Mouse (Mus musculus) G1E-ER4 (cell line): ENCODE data around the gene Gm20219. TPM values are rescaled to one million over a fixed set of nuclear protein-coding genes. Genes with fewer than 3 reads are reported as not detected.

Source experiments
- GATA1 ChIP-seq: IDR thresholded peaks from one replicate; pipeline ENCODE4 v1.8.0; 2012; ENCODE audit warnings: low read length, inconsistent platforms
- polyA plus RNA-seq: library from polyadenylated mRNA; stranded (reverse); fragments of >175 nt; gene quantifications from 2 replicates; pipeline ENCODE4 v1.2.3, GENCODE M21; 2012

Gene Gm20219
- polyA plus RNA-seq, 1 experiment = 1.0 TPM

DNA sequence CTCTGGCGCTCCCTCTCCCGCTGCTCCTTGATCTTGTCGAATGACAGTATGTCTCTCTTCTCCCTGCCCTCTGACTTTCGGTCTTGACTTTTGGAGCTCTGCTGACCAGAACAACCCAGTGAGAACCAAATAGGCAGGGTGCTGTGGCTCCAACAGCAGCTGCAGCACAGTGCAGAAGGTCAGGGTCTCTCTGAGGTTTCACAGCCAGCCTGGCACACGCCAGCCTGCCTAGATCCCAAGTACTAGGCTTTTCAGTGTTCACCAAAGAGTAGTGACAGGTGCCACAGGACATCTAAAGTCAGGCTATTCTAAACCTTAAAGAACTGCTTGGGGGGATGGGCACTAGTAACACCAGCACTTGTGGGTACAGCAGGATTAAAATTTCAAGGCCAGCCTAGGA is 12.7 kb upstream of the Gm20219 start:
- no peak for TF ChIP-seq GATA1

DNA sequence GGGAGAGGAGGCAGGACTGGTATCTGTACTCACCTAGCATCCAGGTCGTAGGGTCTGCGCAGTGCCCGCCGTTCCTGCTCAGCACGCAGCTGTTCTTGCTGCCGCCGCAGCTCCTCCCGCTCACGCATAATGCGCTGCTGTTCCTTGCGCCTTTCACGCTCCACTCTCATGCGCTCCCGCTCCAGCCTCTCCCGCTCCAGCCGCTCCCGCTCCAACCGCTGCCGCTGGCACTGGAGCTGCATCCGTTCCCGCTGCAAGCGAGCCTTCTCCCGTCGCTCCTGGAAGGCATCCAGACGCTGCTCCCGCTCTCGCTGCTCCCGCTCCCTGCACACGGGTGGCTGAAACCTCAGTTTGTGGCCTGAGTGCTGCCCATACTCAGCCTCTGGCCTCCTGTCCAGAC is 12.1 kb upstream of the Gm20219 start:
- no peak for TF ChIP-seq GATA1

DNA sequence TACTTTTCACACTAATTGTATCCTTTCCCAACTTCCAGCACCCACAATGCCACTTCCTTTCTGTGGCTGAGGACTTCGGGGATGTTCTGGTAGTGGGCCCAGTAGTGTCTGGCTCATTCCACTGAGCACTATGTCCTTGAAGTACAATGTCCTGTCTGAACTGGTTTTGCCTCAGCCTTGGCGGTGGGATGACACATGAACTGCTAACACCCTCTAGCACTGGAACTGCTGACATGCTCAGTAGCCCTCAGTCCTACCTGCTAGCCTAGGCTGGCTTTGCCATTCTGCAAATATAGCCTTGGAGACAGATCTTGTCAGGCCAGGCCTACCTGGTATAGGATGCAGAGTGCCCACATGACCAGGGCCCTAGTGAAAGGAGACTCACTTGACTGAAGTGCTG is 7.7 kb upstream of the Gm20219 start:
- TF ChIP-seq GATA1 = no peak

DNA sequence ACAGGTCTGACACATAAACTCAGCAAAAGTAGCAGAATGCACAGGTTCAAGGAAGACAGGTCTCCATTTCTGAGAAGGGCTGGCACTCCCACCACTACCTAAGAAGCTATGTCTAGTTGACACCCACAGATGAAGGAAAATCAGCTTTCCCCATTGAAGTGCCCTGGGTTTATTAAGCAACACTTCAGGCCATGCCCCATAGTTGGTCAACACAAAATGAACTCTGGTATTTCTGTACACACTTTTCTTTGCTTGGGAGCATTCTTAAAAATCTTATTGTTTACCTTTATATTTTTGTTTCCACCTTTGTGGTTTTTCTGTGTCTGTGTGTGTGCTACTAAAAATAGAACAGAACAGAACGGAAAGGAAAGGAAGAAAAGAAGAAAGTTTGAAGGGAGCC is 5.9 kb upstream of the Gm20219 start:
- no peak for TF ChIP-seq GATA1

DNA sequence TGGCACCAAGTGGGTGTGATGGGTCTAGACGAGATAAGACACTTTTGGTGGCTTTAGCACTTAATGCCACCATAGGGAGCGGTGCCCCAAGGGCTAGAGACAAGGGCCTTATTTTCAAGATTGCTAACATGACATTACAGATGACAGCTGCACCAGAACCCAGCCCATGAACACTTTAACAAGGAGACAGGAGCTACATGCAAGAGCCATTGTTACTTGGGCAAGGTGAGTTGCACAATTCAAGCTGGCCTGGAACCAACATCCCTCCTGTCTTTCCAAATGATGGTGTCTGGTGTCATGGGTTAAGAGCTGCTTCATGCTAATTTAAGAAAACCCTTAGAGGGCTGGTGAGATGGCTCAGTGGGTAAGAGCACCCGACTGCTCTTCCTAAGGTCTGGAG is 5.2 kb upstream of the Gm20219 start:
- TF ChIP-seq GATA1 = no peak

DNA sequence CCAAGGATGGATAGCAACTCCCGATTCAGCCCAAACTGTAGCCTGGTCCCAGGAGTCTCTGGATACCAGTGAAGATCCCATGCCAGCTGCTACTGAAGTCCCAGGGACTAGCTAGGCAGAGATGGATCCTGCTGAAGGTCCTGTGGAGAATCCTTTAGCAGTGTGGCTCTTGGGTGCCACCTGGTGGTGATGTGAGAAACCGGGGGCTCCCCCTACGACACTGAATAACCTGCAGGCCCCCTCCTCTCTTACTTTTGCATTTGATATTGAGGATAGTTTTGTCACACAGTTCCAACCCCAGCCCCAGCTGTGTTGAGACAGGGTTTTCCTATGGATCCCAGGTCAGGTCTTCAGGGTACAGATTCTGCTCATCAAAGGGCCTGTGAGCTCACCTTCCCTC is 4.3 kb upstream of the Gm20219 start:
- no peak for TF ChIP-seq GATA1

DNA sequence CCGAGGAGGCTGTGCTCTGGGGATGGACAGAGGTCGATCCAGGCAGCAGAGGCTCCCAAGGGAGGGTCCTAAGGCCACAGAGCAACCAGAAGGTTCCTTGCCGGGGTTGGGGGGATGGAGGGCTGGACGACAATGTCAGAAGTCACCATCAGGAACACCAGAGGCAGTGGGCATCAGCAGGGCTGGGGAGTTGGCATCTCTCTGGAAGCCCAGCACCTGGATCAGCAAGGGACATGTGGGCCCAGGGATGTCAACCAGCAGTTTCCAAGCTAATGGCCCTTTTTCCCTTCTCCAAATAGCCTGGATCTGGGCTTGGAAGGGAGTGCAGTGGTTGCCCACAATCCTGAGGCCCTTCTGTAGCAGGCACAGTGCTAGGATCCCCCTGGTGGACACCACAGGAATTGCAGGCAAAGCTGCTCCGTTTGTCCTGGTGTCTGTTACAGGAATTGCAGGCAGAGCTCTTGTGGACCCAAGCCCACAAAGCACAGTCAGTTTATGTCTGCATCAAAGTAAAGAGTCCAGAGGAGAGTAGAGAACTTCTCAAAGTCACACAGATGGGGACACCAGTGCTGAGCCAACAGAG is 1.3 kb downstream of the Gm20219 start:
- TF ChIP-seq GATA1 = no peak

DNA sequence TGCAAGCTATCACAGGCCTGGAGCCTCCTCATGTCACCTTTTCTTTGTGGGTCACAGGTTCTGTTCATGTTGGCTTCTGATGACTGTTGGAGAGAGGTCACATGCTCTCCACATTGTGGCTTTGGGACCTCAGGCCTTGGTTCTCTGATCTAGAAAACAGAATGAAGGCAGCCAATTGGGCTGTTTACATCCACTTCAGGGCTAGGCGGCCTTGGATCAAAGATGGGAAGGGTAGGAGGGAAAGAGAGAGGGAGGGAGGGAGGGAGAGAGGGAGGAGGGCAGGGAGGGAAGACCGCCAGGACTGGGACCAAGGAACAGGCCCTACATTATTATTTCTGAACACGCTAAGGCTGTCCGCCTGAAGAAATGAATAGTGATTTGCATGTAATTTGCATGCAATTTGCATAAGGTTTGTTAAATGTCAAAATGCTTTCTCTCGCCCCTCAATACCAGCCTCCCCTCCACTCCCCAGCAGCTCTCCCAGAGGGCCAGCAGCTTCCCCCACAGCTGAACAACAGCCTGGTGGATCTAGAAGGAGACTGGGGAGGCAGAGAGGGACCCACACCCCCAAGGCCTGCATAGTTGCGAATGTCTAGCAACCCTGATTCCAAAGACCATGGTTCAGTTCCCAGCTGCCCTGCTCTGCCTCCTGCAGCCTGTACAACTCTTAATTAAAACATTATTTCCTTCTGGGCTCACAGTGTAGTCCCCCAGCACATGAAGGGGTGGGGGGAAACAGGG is 2.2 kb downstream of the Gm20219 start:
- TF ChIP-seq GATA1 = no peak

DNA sequence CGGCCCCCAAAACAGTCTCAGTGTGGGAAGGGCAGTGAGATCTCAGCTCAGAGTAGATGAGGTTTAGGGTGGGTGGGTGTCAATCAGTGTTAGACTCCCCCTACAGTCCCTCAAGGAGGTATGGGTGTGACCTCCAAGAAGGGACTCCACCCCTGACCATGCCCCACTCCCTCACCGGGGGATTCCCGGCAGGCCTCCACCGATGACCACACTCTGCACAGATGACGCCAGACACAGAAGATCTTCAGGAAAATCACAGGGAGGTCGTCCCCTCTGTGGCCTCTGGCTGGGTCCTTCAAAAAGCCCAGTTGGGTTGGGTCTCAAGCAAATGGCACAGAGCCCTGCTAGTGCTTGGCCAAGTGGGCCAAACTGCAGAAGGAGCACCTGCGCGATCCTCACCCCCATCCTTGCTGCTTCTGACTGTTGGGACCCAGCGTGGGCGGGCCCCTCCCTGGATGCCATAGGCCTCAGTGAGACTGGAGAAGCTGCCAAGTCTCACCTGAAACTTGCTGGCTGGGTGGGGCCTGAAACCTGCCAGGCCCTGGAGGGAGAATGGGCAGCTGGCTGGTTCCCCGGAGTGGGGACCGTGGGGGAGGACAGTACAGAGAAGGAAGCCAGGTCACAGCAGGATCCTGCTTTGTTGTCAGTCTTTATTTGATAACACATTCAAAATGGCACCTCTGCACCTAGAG is 3.3 kb downstream of the Gm20219 start:
- no peak for TF ChIP-seq GATA1

DNA sequence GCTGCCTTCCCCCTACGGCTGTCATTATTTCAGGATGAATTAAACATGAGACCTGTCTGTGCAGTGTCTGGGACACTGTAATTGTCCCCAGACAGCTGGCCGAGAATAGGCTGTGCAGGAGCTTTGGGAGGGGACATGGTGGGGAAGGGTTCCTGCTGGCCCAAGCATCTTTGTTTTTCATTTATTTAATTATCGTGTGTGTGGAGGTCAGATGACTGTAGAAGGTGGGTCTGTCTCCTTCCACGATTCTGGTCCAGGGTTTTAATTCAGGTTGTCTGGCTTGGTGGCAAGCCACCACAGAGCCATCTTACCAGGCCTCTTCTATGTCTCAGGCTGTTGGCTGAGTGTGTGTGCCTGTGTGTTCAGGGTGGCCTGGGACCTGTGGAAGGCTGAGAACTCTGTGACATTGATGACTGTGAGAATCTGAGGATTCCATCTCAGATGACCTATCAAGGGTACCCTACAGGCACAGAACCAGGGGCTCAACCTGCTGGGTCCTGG is 5.5 kb downstream of the Gm20219 start:
- no peak for TF ChIP-seq GATA1

DNA sequence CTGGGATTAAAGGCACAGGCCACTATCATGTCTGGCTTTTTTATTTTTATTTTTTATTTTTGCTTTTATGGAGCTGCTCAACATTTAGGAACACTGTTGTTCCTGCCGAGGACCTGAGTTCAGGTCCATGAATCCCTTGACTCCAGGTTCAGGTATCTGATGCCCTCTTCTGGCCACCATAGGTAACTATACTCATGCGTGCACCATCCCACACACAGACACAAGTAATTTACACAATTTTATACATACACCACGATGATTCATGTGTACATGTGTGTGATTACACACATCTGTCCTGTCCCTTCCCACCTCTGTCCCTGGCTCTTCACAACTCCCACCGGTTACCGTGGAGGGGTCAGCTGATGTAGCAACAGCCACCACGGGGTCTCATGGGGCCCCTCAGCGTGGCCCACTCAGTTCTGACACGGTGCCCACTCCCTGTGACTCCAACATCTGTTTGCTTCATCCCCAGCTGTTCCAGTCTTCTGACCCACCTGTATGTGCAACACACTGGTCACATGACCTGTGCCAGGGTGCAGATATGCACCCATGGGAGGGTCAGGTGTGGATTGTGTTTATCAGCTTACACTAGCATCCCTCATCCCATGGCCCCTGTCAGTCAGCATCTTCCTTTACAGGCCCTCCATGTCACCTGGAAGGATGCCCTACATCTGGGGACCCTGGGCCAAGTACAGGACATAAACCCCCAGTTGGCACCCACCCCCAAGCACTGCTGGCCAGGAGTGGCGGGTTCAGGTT is 6.2 kb downstream of the Gm20219 start:
- no peak for TF ChIP-seq GATA1

DNA sequence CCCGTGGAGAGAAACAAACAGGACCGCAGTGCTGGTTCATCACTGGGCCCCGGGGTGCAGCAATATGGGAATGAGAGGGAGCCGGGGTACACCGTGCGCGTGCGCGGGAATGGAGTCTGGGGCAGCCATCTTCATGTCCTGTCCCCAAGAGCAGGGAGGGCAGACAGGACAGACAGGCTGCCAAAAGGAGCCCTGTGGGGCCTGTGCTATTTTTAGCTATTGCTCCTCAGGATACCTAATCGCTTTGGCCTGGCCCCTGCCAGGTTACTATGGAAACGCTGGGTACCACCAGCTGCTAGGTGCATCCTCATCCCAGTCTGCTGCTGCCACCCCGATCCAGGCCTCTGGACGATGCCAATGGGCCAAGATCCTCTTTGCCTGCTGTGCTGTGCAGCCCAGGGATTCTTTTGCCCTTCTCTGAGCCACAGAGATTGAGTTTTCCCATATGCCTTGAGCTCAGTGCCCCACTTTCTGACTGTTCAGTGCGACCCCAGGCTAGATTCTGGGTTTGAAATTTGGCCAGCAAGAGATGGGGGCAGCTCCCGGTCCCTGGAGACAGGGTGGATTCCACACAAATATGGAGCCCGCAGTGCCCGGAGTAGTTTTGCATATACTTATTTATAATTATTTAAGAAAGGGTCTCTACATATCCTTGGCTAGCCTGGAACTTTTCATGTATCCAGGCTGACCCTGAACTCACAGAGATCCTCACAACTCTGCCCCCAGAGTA is 6.9 kb downstream of the Gm20219 start:
- TF ChIP-seq GATA1 = no peak

DNA sequence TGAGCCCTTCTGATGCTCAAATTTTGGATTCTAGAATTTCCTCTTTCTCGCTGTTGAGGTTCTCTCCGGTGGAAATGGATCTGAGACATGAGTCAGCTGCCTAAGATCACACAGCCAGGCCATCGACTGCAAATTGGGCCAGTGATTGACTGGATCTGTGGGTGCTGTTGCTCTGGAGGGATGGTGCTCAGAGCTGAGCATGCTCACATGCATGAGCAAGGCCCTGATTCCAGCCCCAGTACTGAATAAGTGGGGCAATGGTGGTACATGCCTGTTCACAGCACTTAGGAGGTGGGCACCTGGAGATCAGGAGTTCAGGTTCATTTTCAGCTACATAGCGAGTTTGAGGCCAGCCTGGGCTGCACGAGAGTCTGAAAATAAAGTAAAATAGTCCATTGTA is 7.6 kb downstream of the Gm20219 start:
- no peak for TF ChIP-seq GATA1

DNA sequence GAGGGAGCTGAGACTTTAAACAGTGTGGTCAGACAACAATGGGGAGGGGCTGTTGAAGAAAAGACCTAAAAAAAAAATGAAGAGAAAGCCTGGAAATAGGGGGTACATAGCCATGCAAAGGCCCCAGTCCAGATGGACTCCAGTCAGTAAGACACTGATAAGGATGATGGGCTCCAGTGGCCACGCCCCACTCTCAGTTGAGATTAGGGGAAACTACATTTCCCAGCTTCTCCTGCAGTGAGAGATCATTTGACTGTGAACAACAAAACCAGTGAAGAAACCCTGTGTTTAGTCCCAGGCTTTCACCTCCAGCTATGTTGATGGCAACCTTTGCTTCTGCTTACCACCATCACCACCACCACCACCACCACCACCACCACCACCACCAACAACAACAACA is 8.2 kb downstream of the Gm20219 start:
- no peak for TF ChIP-seq GATA1

DNA sequence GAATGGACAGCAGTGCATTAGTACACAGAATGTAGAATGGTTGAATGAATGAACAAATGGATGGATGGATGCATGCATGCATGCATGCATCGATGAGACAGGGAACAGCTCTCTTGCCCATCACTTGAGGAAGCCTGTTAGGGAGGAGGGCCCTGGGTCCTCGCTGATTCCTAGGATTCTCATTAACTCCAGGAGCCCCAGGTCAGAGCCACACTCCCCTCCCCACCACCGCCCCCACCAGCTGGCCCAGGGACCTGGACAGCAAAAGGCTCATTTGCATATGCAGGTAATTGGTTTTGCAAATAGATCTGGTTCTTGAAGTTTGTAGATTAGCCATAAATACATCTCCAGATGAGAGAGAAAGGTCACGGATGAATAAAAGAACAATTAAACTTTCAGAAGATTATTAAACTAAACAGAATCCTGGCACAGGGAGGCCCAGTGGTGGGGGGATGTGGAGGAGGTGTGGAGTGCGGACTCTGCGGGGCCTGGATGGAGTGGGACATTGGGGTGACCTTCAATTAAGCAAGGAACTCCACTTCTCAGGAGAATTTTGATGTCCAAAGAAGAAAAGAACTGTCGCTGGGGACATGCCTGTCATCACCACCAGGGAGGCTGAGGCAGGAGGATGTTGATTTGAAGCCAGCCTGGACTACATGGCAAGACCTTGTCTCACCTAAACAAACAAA is 9.3 kb downstream of the Gm20219 start:
- no peak for TF ChIP-seq GATA1
